Mouse (Mus musculus): ENCODE results near the gene Cand2.
A peak's percentile ranks its signal among the peaks of the same experiment; 100 is the strongest.

Gene Cand2

DNA sequence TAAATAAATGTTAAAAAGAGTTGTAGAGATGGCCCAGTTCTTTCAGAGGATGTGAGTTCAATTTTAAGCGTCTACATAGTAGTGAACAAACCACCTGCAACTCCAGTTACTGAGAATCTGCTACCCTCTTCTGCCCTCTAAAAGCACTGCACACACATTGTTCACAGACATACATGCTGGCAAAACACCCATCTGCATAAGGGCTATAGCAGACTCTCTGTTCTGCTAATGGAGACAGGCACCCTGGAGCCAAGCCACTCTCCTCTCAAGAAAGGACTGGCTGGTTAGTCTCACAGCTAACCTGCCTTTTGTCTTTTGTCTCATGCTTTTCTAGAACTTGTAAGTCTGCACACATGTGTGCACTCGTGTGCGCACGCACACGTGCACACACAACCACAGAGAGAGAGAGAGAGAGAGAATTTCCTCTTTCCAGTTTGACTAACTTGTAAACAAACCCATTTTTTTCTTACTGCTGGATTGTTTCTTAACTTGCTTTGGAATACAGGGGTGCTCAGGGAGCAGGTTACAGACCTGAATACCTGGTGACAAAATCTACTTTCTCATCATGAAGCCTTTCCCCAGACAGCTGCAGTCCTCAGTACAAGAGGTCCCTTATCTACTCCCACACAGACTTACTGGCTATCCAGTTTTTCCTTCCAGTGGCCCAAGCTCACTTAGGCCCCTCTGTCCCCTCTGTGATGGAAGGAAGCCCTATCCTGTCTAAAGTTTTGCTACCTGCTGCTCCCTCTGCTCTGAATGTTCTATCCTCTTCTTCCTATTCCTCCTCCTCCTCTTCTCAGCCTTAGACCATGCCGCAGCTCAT lies 56.7 kb downstream of the Cand2 start:
- DNase-seq (ENCODE audit: low read depth, low spot score): no peak

DNA sequence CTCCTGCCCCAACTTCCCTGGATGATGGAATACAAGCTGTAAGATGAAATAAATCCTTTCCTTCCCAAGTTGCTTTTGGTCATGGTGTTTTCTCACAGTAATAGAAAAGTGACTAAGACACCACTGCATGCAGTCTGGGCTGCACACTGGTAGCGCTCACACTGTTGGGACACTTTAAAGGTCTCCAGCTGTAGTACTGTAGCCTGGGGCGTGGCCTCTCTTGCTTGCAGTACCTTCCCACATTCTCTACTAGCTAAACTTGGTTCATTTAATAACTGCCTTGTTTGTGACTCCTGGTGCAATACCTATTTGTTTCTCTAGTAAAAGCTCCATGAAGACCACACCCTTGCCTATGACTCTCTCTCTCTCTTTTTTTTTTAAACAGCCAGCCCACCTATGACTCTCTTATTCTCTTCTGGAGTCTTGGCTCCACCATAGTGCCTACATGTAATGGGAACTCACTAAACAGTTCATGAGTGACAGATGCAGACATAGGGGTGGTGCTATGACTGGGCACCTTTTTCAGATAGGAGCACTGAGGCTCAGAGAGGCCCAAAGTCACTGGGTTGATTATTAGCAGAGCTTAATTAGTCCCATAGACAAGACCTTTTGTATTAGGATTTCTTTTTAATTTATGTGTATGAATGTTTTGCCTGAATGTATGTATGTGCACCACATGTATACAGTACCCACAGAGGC lies 58.0 kb downstream of the Cand2 start:
- no peak for DNase-seq (ENCODE audit: low read depth, low spot score)

DNA sequence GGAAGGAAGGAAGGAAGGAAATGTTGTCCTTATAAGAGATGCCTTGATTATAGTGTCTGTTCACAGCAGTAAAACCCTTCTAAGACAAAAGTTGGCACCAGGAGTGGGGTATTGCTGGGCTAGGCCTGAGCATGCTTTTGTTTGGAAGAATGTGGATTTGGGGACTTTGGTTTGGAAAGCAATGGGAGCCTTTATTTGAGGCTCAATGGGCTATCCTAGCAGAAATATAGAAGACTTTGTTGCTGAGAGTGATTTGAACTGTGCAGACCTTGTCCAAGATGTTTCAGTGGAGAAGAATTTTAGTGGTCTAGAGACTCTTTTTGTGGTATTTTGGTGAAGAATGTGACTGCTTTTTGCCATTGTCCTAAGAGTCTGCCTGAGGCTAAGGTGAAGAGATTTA lies 59.5 kb downstream of the Cand2 start:
- no peak for DNase-seq (ENCODE audit: low read depth, low spot score)

GRCm38 (mm10) chr6:115838161-115838597 lies 63.8 kb downstream of the Cand2 start, which contains the start of gene Efcab12:
TSS of gene Efcab12 (minus strand) at chr6:115838412.
- DNase-seq (ENCODE audit: low read depth, low spot score): peak; percentile 96

GRCm38 (mm10) chr6:115838745-115839144 lies 64.4 kb downstream of the Cand2 start:
- DNase-seq (ENCODE audit: low read depth, low spot score): peak; percentile 48

DNA sequence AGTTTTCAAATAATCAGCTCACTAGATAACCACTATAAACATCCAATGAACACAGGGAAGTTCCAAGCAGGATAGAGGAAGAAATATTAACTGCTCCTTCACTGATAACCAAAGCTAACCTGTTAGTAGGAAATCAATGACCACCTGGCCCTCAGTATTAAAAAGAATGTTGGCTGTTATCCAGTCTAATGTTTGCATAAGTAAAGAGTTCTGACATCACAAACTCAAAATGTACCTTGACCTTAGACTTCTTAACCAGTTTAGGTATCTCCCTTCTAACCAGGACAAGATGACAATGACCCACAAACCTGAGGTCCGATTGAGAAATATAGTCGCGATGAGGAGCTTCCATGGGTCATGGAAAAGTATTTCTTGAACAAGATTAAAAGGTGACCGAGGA lies 70.7 kb downstream of the Cand2 start:
- DNase-seq (ENCODE audit: low read depth, low spot score): no peak

GRCm38 (mm10) chr6:115846640-115847411 lies 72.5 kb downstream of the Cand2 start:
- peak; percentile 74 for DNase-seq (ENCODE audit: low read depth, low spot score)

GRCm38 (mm10) chr6:115848598-115849304 lies 74.4 kb downstream of the Cand2 start:
- DNase-seq (ENCODE audit: low read depth, low spot score): no peak

GRCm38 (mm10) chr6:115852446-115853090 lies 78.2 kb downstream of the Cand2 start:
- no peak for DNase-seq (ENCODE audit: low read depth, low spot score)

GRCm38 (mm10) chr6:115853091-115853813 lies 78.9 kb downstream of the Cand2 start, which contains the start of the genes Mbd4 and Ift122:
TSS of gene Mbd4 (minus strand) at chr6:115853371.
TSS of gene Ift122 (plus strand) at chr6:115853470.
- peak; percentile 100 for DNase-seq (ENCODE audit: low read depth, low spot score)

GRCm38 (mm10) chr6:115853985-115854384 lies 79.6 kb downstream of the Cand2 start:
- DNase-seq (ENCODE audit: low read depth, low spot score): no peak

- peak; percentile 40 for DNase-seq (ENCODE audit: low read depth, low spot score)
Measured at GRCm38 (mm10) chr6:115854432-115854831, 80.1 kb downstream of the Cand2 start.

Data from ZHBTc4 (cell line).